Mouse (Mus musculus) heart, adult 9 months (tissue): ENCODE measurements at regions not wholly inside any gene's neighbourhood (a gene's known extent, or its start where the extent isn't known, plus 50 kb on each side); places are given as distances from the start of the nearest gene placed in this dataset.
A peak's percentile ranks its signal among the peaks of the same experiment; 100 is the strongest.

Source experiments
- DNase-seq, 2 experiments: peaks; one replicate each; pipeline ENCODE4 v3.0.0; 2022; ENCODE audit warnings: low spot score in 2 of 2

- DNase-seq = no peak
These were observed 220.0 kb upstream of the Gm9767 start for GRCm38 (mm10) chr10:25857954-25858616.

- no peak for DNase-seq
These were observed 233.7 kb upstream of the Gm9767 start for GRCm38 (mm10) chr10:25844348-25844747.

- DNase-seq = no peak
These were observed 248.8 kb upstream of the Gm9767 start for GRCm38 (mm10) chr10:25829275-25829674.

- no peak for DNase-seq
These were observed 268.2 kb upstream of the Smlr1 start for GRCm38 (mm10) chr10:25804223-25804622.

- DNase-seq = peak in 1 of 2 experiments; percentile 20
These were observed 265.4 kb upstream of the Smlr1 start for GRCm38 (mm10) chr10:25801499-25801898.

- DNase-seq = peak in 1 of 2 experiments; percentile 10
These were observed 262.8 kb upstream of the Smlr1 start for GRCm38 (mm10) chr10:25798881-25799280.

- peak; percentile 38 to 51 for DNase-seq
These were observed 254.3 kb upstream of the Smlr1 start for GRCm38 (mm10) chr10:25790363-25790821.

- DNase-seq = no peak
These were observed 252.6 kb upstream of the Smlr1 start for GRCm38 (mm10) chr10:25788660-25789059.

- no peak for DNase-seq
These were observed 251.9 kb upstream of the Smlr1 start for GRCm38 (mm10) chr10:25788004-25788403.

GRCm38 (mm10) chr10:25783861-25784260, 247.8 kb upstream of the Smlr1 start:
- no peak for DNase-seq

GRCm38 (mm10) chr10:25779476-25779875, 243.4 kb upstream of the Smlr1 start:
- no peak for DNase-seq

GRCm38 (mm10) chr10:25777717-25778116, 241.7 kb upstream of the Smlr1 start:
- no peak for DNase-seq

GRCm38 (mm10) chr10:25776697-25777096, 240.6 kb upstream of the Smlr1 start:
- DNase-seq = no peak

- no peak for DNase-seq
These were observed 234.0 kb upstream of the Smlr1 start for GRCm38 (mm10) chr10:25770051-25770450.

GRCm38 (mm10) chr10:25768456-25768855, 232.4 kb upstream of the Smlr1 start:
- DNase-seq = no peak

- DNase-seq = no peak
These were observed 218.2 kb upstream of the Smlr1 start for GRCm38 (mm10) chr10:25754300-25754699.

GRCm38 (mm10) chr10:25742678-25743077, 206.6 kb upstream of the Smlr1 start:
- no peak for DNase-seq

GRCm38 (mm10) chr10:25740956-25741355, 204.9 kb upstream of the Smlr1 start:
- DNase-seq = no peak

GRCm38 (mm10) chr10:25730470-25730869, 194.4 kb upstream of the Smlr1 start:
- no peak for DNase-seq

- DNase-seq = no peak
These were observed 187.9 kb upstream of the Smlr1 start for GRCm38 (mm10) chr10:25723966-25724365.

GRCm38 (mm10) chr10:25715747-25716146, 179.7 kb upstream of the Smlr1 start:
- DNase-seq = no peak

GRCm38 (mm10) chr10:25714636-25715035, 178.6 kb upstream of the Smlr1 start:
- no peak for DNase-seq

- DNase-seq = peak; percentile 30 to 37
These were observed 178.0 kb upstream of the Smlr1 start for GRCm38 (mm10) chr10:25714041-25714440.

- DNase-seq = no peak
These were observed 171.9 kb upstream of the Smlr1 start for GRCm38 (mm10) chr10:25707951-25708350.
